Mouse (Mus musculus) kidney, adult 8-10 months (tissue): ENCODE results near the gene Hormad2.

ENCODE experiments used
- DNase-seq, 2 experiments: peaks; one replicate each; pipeline ENCODE4 v3.0.0; 2022

Gene Hormad2

DNA sequence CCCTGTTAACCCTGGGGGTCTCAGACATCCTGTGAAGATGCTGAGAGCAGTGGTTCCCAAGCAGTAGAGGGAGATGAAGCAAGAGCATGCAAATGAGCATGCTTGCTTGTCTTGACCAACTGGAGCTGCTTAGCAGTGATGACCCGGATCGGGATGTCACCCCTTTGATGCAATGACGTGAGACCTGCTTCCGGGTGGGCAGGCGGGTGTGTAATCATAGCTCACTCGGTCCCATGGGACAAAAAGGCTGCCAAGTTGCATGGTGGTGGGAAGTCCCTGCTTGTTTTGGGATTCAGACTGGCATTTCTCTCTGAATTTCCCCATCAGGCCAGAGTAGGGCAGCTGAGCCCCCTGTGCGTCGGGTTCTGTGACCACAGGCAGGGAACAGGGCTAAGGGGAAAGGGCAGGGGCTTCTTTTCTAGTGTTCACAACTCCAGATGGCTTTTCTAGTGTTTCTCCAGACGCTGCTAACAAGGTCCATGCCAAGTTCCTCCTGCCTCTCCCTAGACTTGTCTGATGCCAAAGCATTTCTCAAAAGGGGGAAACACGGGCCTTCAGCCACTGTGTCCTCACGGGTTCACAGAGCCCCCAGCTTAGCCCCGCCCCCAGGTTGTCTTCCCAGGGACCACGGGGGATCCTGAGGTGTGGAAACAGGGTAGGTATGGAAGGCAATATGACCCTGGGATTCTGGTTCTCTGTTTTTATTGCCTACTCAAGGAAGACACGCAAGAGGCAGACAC is 141.0 kb downstream of the Hormad2 start:
- DNase-seq, result peak in 1 of 2 experiments; percentile 28

DNA sequence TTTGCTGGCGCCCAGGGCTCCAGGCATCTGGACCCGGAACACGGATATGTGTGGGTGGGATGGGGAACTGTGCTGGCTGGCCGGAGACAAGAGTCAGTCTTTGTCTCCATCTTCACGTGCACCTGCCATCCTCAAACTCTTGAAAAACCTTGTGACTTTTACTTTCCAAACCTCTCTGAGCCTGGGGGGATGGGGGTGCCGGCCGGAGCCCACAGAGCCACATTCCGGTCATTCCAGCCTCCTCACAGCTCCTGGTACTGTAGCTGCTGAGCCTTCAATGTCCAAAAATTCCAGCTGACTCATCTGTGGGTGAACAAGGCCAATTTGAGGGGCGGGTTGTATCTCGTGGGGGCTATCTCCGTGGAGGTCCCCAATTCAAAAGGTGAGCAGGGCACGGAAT is 141.7 kb downstream of the Hormad2 start:
- DNase-seq, result peak; percentile 45 to 46

DNA sequence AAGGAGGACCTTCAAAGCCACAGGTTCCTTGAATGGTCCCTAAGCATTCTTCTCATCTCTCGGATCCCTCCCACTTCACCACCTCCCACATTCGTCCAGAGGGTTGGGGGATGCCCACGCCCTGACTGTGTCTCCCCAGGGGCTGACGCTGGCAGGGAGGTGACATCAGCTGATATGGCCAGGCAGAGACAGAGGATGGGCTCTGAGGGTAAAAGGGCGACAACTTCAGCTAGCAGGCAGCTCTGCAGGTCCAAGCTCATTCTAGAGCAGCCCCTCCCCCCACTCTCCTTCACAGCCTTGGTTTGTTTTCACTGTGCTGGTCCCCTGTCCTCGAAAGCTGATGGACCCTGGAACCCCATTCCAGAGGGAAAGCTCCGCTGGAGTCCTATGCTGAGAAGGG is 142.3 kb downstream of the Hormad2 start:
- DNase-seq, result no peak

DNA sequence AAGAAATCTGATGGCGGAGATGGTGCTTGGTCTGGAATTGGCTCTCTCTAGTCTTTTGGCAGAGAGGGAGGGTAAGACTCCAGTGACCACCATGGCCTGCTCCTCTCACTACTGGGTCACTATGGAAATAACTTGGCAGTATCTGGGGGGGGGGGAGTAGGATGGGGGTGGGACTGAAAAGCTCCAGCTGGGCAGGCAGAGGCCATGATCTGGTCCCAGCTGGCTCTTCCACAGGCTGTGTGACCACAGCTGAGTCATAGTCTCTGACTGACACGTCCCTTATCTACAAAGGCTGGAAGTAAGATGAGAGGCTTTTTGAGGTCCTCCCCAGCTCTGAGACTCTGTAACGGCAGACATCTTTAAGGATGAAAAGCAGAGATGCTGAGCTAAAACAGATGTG is 143.2 kb downstream of the Hormad2 start:
- no peak for DNase-seq

DNA sequence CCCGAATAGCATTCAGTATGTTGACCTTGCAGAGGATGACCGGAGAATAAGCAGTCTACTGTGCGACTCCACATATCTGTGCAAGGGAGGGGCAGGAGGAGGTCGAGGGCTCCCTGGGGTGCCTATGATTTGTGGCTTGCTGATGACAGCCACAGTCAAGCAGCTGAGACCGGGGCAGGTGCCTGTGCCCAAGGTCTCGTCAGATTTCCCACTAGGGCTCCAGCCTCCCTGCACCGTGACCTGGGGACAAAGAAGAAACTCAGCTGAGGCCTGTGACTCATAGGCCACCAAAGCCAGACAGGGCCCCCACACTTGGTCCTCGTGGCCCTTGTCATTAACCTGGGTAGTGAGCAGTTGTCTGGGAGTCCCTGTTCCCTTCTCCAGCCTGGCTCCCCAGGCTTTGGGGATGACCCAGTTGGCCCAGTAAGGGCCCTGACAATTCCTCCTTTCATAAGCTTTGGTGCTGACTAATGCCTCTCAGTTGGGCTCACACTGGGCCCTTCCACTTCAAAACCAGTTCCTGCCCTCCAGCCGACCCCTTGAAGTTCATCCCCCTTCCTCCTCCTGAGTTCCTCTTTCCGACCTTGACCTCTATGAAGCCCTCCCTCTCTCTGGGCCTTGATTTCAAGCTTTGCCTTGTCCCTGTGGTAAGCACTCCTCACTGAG is 144.2 kb downstream of the Hormad2 start:
- DNase-seq, result no peak
